Mouse (Mus musculus): ENCODE data around the gene Map3k5. TPM values are rescaled to one million over a fixed set of nuclear protein-coding genes. Genes with fewer than 3 reads are reported as not detected.

The Map3k5 gene
- polyA plus RNA-seq, 1 experiment from 2014 or later = 1.9 TPM

Other genes starting within 250 kb of the Map3k5 start
- 0.20 and 0.31 TPM in 2 replicates for gene Il20ra, start 221.9 kb upstream of the Map3k5 start, polyA plus RNA-seq (2015; fragmentation: Nextera tagmentation; extraction: Ambion mirVana)
- 0.98 and 1.0 TPM in 2 replicates for gene Slc35d3, start 83.0 kb upstream of the Map3k5 start, polyA plus RNA-seq (2015; fragmentation: Nextera tagmentation; extraction: Ambion mirVana)
- 29.9 and 33.7 TPM in 2 replicates for gene Pex7, start 26.8 kb upstream of the Map3k5 start, polyA plus RNA-seq (2015; fragmentation: Nextera tagmentation; extraction: Ambion mirVana)
- 12.2 and 13.0 TPM in 2 replicates for gene Map7, start 214.0 kb downstream of the Map3k5 start, polyA plus RNA-seq (2015; fragmentation: Nextera tagmentation; extraction: Ambion mirVana)

Data from lung, embryonic 15.5 days (tissue).